Mouse (Mus musculus): ENCODE measurements around the gene Drc7. TPM values are rescaled to one million over a fixed set of nuclear protein-coding genes. Genes with fewer than 3 reads are reported as not detected.
"Not testable (repeated sequence)": the region's sequence is repeated elsewhere in the genome, so short reads cannot be mapped to it uniquely, and the experiment has no call there.

The Drc7 gene
- total and polyA plus RNA-seq, 2 experiments from 2014 or later = 3.3 to 3.6 TPM

DNA sequence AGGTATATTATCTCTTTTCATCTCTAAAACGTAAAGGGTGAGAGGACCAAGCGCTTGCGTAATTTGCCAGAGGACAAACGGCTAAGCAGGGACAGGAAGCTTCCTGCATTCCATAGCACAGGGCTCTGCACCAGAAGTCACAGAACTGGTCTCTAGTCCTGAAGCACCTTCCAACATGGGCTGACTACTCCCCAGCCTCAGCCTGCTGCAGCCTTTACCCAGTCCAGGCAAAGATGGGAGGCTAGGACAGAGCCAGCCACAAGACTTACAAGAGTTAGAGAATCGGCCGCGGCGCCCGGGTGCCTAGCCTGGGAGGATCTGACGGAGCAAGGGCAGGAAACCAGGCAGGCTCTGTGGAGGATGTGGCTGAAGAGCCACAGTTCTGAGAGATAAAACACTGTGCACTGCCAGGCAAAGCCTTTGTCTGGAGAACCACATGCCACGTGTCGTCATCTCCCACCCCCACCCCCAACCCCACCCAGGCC is 34.6 kb upstream of the Drc7 start:
- no peak overlapping the region for H3K27ac ChIP-seq
- WGBS = 74% methylated on average over 12 of the region's 12 CpGs
- no peaks in the 10 kb centered on the region for H3K27me3 ChIP-seq (ENCODE audit: insufficient read depth, low read length)
- no peak overlapping the region for H3K4me3 ChIP-seq (ENCODE audit: low read length)
- DNase-seq (ENCODE audit: low spot score) (no peak), ATAC-seq (no peak)
- H3K36me3 ChIP-seq (ENCODE audit: insufficient read depth, low read length) = no peaks in the 10 kb centered on the region
- H3K4me1 ChIP-seq (ENCODE audit: insufficient read depth, low read length) = no peaks in the 10 kb centered on the region
- TF ChIP-seq CTCF (IDR thresholded peaks at IDR 0.05; ENCODE audit: low read depth) = no peak
- H3K4me2 ChIP-seq (ENCODE audit: low read depth, low read length) = no peak overlapping the region
- H3K9me3 ChIP-seq (ENCODE audit: low read length) = no peaks in the 10 kb centered on the region
- H3K9ac ChIP-seq (replicated peaks; ENCODE audit: low read length) = no peak overlapping the region

DNA sequence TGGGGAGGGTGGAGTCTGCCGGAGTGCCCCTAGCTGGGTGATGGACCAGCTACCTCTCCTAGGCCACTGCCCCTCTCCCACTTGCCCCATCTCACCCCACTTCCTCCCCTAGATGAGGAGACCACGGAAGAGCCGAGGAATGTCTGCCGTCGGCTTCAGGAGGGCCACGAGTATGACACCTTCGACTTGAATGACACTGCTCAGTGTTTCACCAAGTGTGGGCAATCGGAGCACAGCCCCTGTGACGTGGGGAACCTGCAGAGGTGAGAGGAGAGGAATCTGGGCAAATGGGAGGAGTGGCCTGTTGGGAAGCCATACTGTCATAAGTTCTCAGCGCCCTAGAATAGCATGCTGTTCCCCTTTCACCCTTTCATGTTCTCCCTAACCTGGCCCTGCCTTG is 34.1 kb upstream of the Drc7 start:
- H3K27me3 ChIP-seq (ENCODE audit: insufficient read depth, low read length) = no peaks in the 10 kb centered on the region
- 80% methylated on average over 10 of the region's 10 CpGs for WGBS
- ATAC-seq (no peak), DNase-seq (ENCODE audit: low spot score) (no peak)
- no peak overlapping the region for H3K4me2 ChIP-seq (ENCODE audit: low read depth, low read length)
- H3K4me1 ChIP-seq (ENCODE audit: insufficient read depth, low read length) = no peaks in the 10 kb centered on the region
- H3K9ac ChIP-seq (replicated peaks; ENCODE audit: low read length) = no peak overlapping the region
- H3K9me3 ChIP-seq (ENCODE audit: low read length) = no peaks in the 10 kb centered on the region
- H3K4me3 ChIP-seq (ENCODE audit: low read length) = no peak overlapping the region
- H3K36me3 ChIP-seq (ENCODE audit: insufficient read depth, low read length) = no peaks in the 10 kb centered on the region
- no peak overlapping the region for H3K27ac ChIP-seq
- no peak for TF ChIP-seq CTCF (IDR thresholded peaks at IDR 0.05; ENCODE audit: low read depth)

DNA sequence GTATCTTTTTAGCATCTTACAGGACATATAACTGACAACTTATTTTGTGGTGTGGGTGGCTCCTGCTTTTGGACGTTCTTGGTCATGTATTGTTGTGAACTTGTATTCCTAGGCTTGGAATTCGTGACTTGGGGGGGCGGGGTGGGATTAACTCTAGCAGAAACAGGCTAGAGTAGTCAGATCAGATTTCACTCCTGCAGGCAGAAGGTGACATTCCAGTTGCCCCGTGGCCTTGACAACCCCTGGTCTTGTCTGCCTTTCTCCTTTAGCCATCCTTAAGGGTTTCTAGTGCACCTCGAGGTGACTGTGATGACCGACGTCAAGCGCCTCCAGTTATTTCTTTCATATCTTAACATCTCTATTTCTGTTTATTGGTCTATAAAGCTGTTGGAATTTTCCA is 31.7 kb upstream of the Drc7 start:
- no peaks in the 10 kb centered on the region for H3K9me3 ChIP-seq (ENCODE audit: low read length)
- H3K27me3 ChIP-seq (ENCODE audit: insufficient read depth, low read length) = no peaks in the 10 kb centered on the region
- no peak overlapping the region for H3K9ac ChIP-seq (replicated peaks; ENCODE audit: low read length)
- H3K4me3 ChIP-seq (ENCODE audit: low read length) = no peak overlapping the region
- ATAC-seq (no peak), DNase-seq (ENCODE audit: low spot score) (no peak)
- H3K27ac ChIP-seq = no peak overlapping the region
- H3K4me1 ChIP-seq (ENCODE audit: insufficient read depth, low read length) = no peaks in the 10 kb centered on the region
- 29% methylated on average over 8 of the region's 8 CpGs for WGBS
- no peak for TF ChIP-seq CTCF (IDR thresholded peaks at IDR 0.05; ENCODE audit: low read depth)
- no peaks in the 10 kb centered on the region for H3K36me3 ChIP-seq (ENCODE audit: insufficient read depth, low read length)
- H3K4me2 ChIP-seq (ENCODE audit: low read depth, low read length) = no peak overlapping the region

DNA sequence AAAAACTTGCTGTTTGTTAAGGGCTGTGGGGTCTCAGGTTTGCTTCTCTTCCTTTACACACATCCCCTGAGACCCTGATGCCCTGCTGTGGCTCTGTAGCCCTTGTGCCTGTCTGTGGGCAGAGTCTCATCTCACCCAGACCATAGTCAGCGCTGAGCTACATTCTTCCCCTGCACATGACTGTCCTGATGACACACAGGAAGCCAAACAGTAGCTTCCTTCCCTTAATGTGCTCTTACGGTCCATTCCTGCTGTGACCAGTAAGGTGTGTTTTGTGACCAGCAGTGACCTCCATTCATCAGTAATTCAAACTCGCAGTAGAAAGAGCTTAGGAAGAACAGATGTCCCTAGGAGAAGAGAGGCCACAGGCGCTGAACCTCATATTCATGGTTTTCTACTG is 30.5 kb upstream of the Drc7 start:
- H3K27me3 ChIP-seq (ENCODE audit: insufficient read depth, low read length) = no peaks in the 10 kb centered on the region
- no peaks in the 10 kb centered on the region for H3K36me3 ChIP-seq (ENCODE audit: insufficient read depth, low read length)
- no peaks in the 10 kb centered on the region for H3K4me1 ChIP-seq (ENCODE audit: insufficient read depth, low read length)
- no peak overlapping the region for H3K27ac ChIP-seq
- no peaks in the 10 kb centered on the region for H3K9me3 ChIP-seq (ENCODE audit: low read length)
- H3K4me2 ChIP-seq (ENCODE audit: low read depth, low read length) = no peak overlapping the region
- no peak for TF ChIP-seq CTCF (IDR thresholded peaks at IDR 0.05; ENCODE audit: low read depth)
- ATAC-seq (no peak), DNase-seq (ENCODE audit: low spot score) (no peak)
- 83% methylated on average over 4 of the region's 4 CpGs for WGBS
- no peak overlapping the region for H3K9ac ChIP-seq (replicated peaks; ENCODE audit: low read length)
- no peak overlapping the region for H3K4me3 ChIP-seq (ENCODE audit: low read length)

DNA sequence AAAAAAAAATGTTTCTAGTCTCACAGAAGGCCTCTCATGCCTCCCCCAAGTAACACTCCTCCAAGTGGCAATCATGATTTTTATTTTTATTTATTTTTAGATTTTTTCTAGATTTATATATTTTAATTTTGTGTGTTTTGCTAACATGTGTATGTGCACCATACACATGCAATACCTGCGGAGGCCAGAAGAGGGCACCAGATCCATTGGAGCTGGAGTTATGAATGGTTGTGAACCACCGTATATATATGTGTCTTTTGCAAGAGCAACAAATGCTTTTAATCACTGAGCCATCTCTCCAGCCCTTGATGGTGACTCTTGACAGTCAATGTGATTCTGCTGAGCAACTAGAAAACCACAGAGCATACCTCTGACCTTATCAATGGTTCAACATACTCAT is 29.5 kb upstream of the Drc7 start:
- WGBS = 64% methylated on average over 2 of the region's 2 CpGs

DNA sequence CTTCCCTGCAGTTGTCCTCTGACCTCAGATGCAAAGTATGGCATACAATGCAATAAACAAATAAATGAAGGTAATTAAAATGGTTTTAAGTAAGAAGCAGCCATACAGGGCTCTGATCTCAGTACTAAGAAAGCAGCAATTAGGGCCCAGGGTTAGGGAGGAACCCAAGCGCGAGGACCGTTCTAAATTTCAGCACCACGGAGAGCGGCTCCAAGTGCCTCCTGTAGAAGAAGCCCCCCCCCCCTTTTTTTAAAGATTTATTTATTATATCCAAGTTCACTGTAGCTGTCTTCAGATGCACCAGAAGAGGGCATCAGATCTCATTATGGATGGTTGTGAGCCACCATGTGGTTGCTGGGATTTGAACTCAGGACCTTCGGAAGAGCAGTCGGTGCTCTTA is 26.5 kb upstream of the Drc7 start:
- not testable (repeated sequence) for H3K9ac ChIP-seq (replicated peaks; ENCODE audit: low read length); H3K4me3 ChIP-seq (ENCODE audit: low read length); H3K36me3 ChIP-seq (ENCODE audit: insufficient read depth, low read length); ATAC-seq; H3K9me3 ChIP-seq (ENCODE audit: low read length); H3K4me2 ChIP-seq (ENCODE audit: low read depth, low read length); H3K27ac ChIP-seq; DNase-seq (ENCODE audit: low spot score); H3K27me3 ChIP-seq (ENCODE audit: insufficient read depth, low read length); H3K4me1 ChIP-seq (ENCODE audit: insufficient read depth, low read length)
- WGBS = 64% methylated on average over 7 of the region's 7 CpGs

More for the DNA sequence above, 29.5 kb upstream of the Drc7 start:
- no peaks in the 10 kb centered on the region for H3K27me3 ChIP-seq (ENCODE audit: insufficient read depth, low read length)
- ATAC-seq = no peak
- H3K9me3 ChIP-seq (ENCODE audit: low read length) = no peaks in the 10 kb centered on the region
- H3K4me2 ChIP-seq (ENCODE audit: low read depth, low read length) = no peak overlapping the region
- no peak overlapping the region for H3K27ac ChIP-seq
- no peaks in the 10 kb centered on the region for H3K4me1 ChIP-seq (ENCODE audit: insufficient read depth, low read length)
- no peak overlapping the region for H3K9ac ChIP-seq (replicated peaks; ENCODE audit: low read length)
- peak; percentile 31 for DNase-seq (ENCODE audit: low spot score)
- peak; percentile 70 for TF ChIP-seq CTCF (IDR thresholded peaks at IDR 0.05; ENCODE audit: low read depth)
- H3K4me3 ChIP-seq (ENCODE audit: low read length) = no peak overlapping the region
- H3K36me3 ChIP-seq (ENCODE audit: insufficient read depth, low read length) = no peaks in the 10 kb centered on the region

DNA sequence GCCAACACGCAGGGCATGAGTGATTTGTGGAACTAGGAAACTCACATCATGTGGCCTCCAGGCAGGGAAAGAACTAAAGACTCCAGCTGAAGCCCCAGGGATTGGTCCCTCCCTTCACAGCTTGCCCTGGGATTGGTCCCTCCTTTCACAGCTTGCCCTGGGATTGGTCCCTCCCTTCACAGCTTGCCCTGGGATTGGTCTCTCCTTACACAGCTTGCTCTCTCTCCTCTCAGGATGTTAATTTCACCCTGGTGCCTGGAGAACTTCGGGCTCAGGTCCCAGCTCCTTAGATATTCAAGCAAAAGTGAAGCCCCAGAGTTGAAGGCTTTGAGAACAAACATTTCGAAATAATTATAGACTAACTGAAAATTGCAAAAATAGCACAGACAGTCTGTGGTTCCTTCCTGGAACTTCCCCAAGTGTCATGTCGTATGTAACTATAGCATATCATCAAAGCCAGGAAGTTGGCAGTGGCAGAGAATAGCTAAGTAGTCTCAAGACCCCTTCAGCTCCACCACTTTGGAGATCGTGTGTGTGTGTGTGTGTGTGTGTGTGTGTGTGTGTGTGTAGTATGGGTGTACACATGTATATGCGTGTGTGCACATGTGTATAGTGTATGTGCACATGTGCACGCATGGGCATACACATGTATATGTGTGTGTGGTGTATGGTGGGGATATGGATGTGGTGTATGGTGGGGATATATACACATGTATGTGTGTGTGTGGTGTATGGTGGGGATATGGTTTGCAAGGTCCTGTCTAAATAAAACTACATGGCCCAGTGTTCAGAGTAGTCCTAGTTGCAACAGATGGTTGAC is 17.6 kb upstream of the Drc7 start:
- no peak overlapping the region for H3K4me2 ChIP-seq (ENCODE audit: low read depth, low read length)
- H3K27ac ChIP-seq = no peak overlapping the region
- ATAC-seq (peak; percentile 78), DNase-seq (ENCODE audit: low spot score) (peak; percentile 45)
- no peaks in the 10 kb centered on the region for H3K9me3 ChIP-seq (ENCODE audit: low read length)
- no peaks in the 10 kb centered on the region for H3K27me3 ChIP-seq (ENCODE audit: insufficient read depth, low read length)
- no peak for TF ChIP-seq CTCF (IDR thresholded peaks at IDR 0.05; ENCODE audit: low read depth)
- no peaks in the 10 kb centered on the region for H3K4me1 ChIP-seq (ENCODE audit: insufficient read depth, low read length)
- H3K36me3 ChIP-seq (ENCODE audit: insufficient read depth, low read length) = no peaks in the 10 kb centered on the region
- no peak overlapping the region for H3K9ac ChIP-seq (replicated peaks; ENCODE audit: low read length)
- no peak overlapping the region for H3K4me3 ChIP-seq (ENCODE audit: low read length)
- WGBS = 59% methylated on average over 7 of the region's 7 CpGs

Measured in hindbrain, postnatal 0 days (tissue).